Mouse (Mus musculus) heart, adult 9 months (tissue): Measurements from ENCODE around the gene Plekhn1.

Experiments
- DNase-seq, 2 experiments: peaks; one replicate each; pipeline ENCODE4 v3.0.0; 2022; ENCODE audit warnings: low spot score in 2 of 2

Plekhn1 gene

GRCm38 (mm10) chr4:156234701-156235213 lies at the start of gene Plekhn1:
Plekhn1 (minus strand) TSS chr4:156234857.
- DNase-seq: peak; percentile 69 to 71

- DNase-seq: no peak
Observed at GRCm38 (mm10) chr4:156255078-156255839, 20.6 kb upstream of the Plekhn1 start, which contains the start of gene Samd11. Samd11 (minus strand) TSS chr4:156255657.

GRCm38 (mm10) chr4:156254361-156255077 lies 19.9 kb upstream of the Plekhn1 start:
- no peak for DNase-seq

- no peak for DNase-seq
Observed at GRCm38 (mm10) chr4:156253043-156253442, 18.4 kb upstream of the Plekhn1 start.

- no peak for DNase-seq
Observed at GRCm38 (mm10) chr4:156252619-156253018, 18.0 kb upstream of the Plekhn1 start.

- no peak for DNase-seq
Observed at GRCm38 (mm10) chr4:156252140-156252539, 17.5 kb upstream of the Plekhn1 start.

- DNase-seq: no peak
Observed at GRCm38 (mm10) chr4:156251081-156251480, 16.4 kb upstream of the Plekhn1 start.

GRCm38 (mm10) chr4:156249567-156249966 lies 14.9 kb upstream of the Plekhn1 start:
- no peak for DNase-seq

- no peak for DNase-seq
Observed at GRCm38 (mm10) chr4:156236651-156237447, 2.2 kb upstream of the Plekhn1 start.

GRCm38 (mm10) chr4:156235808-156236533 lies 1.3 kb upstream of the Plekhn1 start, which contains the start of gene Noc2l:
Noc2l (plus strand) TSS chr4:156236010.
- peak; percentile 86 for DNase-seq

- no peak for DNase-seq
Observed at GRCm38 (mm10) chr4:156235360-156235770, 708 bp upstream of the Plekhn1 start.

- DNase-seq: no peak
Observed at GRCm38 (mm10) chr4:156234021-156234501, 596 bp downstream of the Plekhn1 start.

- DNase-seq: no peak
Observed at GRCm38 (mm10) chr4:156228393-156229024, 6.1 kb downstream of the Plekhn1 start.

GRCm38 (mm10) chr4:156227752-156228392 lies 6.8 kb downstream of the Plekhn1 start:
- peak; percentile 40 to 43 for DNase-seq

GRCm38 (mm10) chr4:156224276-156224675 lies 10.4 kb downstream of the Plekhn1 start:
- no peak for DNase-seq

- no peak for DNase-seq
Observed at GRCm38 (mm10) chr4:156219936-156220335, 14.7 kb downstream of the Plekhn1 start.

GRCm38 (mm10) chr4:156217838-156218237 lies 16.8 kb downstream of the Plekhn1 start:
- peak in 1 of 2 experiments; percentile 35 for DNase-seq

GRCm38 (mm10) chr4:156217022-156217669 lies 17.5 kb downstream of the Plekhn1 start:
- DNase-seq: peak in 1 of 2 experiments; percentile 48

GRCm38 (mm10) chr4:156216196-156216595 lies 18.5 kb downstream of the Plekhn1 start:
- no peak for DNase-seq
